Mouse (Mus musculus) layer of hippocampus, postnatal 25 days (tissue): ENCODE data around the gene Gm6465. TPM values are rescaled to one million over a fixed set of nuclear protein-coding genes. Genes with fewer than 3 reads are reported as not detected.
"Not testable (repeated sequence)": the region's sequence is repeated elsewhere in the genome, so short reads cannot be mapped to it uniquely, and the experiment has no call there.

Experiments used
- DNase-seq, 2 experiments: peaks; one replicate each; pipeline ENCODE4 v3.0.0; 2022; ENCODE audit warnings: mixed read lengths in 2 of 2, low spot score in 1 of 2; ENCODE audit errors: extremely low spot score in 1 of 2
- total RNA-seq, 2 experiments: library from RNA; stranded (reverse); gene quantifications; 2 replicates each; pipeline ENCODE4 v1.2.3; 2021

Gm6465 gene
- total RNA-seq, result not detected

DNA sequence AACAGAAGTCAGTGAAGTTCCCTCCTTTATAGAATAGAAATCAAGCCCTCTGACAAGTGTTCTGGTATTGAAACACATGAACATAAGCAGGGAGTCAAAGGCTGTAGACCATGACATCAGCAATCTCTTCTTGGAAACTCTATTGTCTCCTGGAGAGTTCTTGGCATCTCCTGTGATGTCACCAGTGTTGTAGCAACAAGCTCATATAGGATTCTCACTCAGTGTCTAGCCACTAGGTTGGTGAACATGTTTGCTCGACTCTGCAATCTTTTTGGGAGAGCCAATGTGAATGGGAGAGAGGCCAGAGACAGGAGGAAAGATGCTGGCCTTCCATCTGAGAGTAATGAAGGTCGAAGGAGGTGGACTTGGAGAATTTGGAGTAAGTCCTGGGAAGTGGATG is at the start of gene Gm6465:
Gm6465 (plus strand) TSS at position 301 of the 400 bp plus-strand sequence.
- not testable (repeated sequence) for DNase-seq

DNA sequence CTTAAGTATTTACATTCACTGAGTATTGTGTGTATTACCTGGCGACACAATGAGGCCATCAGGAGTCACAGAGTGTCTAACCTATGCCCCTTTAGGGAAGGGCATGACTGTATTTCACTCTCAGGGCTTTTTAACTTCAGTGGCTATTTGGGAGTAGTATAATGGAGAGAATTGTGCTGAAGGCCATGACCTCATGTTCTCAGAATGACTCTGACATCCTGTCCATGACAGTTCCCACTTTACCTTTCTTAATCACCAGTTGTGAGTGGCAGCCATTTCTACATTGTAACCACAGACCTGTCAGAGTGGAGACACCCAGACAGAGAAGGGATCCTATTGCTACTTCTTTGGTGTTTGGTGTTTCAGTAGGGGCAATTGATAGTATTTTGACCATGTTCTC is 485 bp downstream of the Gm6465 start:
- not testable (repeated sequence) for DNase-seq

DNA sequence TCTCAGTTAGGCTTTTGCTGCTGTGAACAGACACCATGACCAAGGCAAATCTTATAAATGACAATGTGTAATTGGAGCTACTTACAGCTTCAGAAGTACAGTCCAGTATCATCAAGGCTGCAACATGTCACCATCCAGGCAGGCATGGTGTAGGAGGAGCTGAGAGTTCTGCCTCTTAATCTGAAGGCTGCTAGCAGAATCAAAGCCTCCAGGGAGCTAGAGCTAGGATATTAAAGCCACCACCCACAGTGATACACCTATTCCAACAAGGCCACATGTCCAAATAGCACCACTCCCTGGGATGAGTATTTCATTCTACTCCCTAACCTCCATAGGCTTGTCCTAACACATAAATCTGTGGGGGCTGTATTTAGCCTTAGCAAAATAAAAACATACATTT is 12.6 kb downstream of the Gm6465 start:
- not testable (repeated sequence) for DNase-seq

Other genes with a start within 250 kb of the Gm6465 start
- gene Gm8922, start 163.6 kb upstream of the Gm6465 start, total RNA-seq, result not detected
- not detected for gene Gm8926, start 75.0 kb upstream of the Gm6465 start, total RNA-seq
- gene 4933402N22Rik, start 72.5 kb downstream of the Gm6465 start, total RNA-seq, result not detected